Mouse (Mus musculus): Measurements from ENCODE around the gene Spsb1.

Gene Spsb1

GRCm38 (mm10) chr4:149886298-149887271 is 68.3 kb downstream of the Spsb1 start:
- DNase-seq (ENCODE audit: low read depth) = no peak

- no peak for DNase-seq (ENCODE audit: low read depth)
These were observed 70.9 kb downstream of the Spsb1 start for GRCm38 (mm10) chr4:149883990-149884389.

GRCm38 (mm10) chr4:149882139-149882916 is 72.5 kb downstream of the Spsb1 start:
- no peak for DNase-seq (ENCODE audit: low read depth)

- no peak for DNase-seq (ENCODE audit: low read depth)
These were observed 73.9 kb downstream of the Spsb1 start for GRCm38 (mm10) chr4:149880908-149881307.

- peak; percentile 67 for DNase-seq (ENCODE audit: low read depth)
These were observed 74.9 kb downstream of the Spsb1 start for GRCm38 (mm10) chr4:149879980-149880379.

- no peak for DNase-seq (ENCODE audit: low read depth)
These were observed 76.8 kb downstream of the Spsb1 start for GRCm38 (mm10) chr4:149878021-149878449.

- no peak for DNase-seq (ENCODE audit: low read depth)
These were observed 77.6 kb downstream of the Spsb1 start for GRCm38 (mm10) chr4:149877202-149877601.

GRCm38 (mm10) chr4:149876761-149877160 is 78.1 kb downstream of the Spsb1 start:
- DNase-seq (ENCODE audit: low read depth) = no peak

- DNase-seq (ENCODE audit: low read depth) = no peak
These were observed 78.8 kb downstream of the Spsb1 start for GRCm38 (mm10) chr4:149875986-149876501.

GRCm38 (mm10) chr4:149875296-149875695 is 79.5 kb downstream of the Spsb1 start:
- DNase-seq (ENCODE audit: low read depth) = no peak

GRCm38 (mm10) chr4:149872236-149872635 is 82.6 kb downstream of the Spsb1 start:
- no peak for DNase-seq (ENCODE audit: low read depth)

- DNase-seq (ENCODE audit: low read depth) = peak; percentile 63
These were observed 83.3 kb downstream of the Spsb1 start for GRCm38 (mm10) chr4:149871582-149871981.

GRCm38 (mm10) chr4:149871014-149871413 is 83.8 kb downstream of the Spsb1 start:
- DNase-seq (ENCODE audit: low read depth) = no peak

GRCm38 (mm10) chr4:149870412-149870811 is 84.4 kb downstream of the Spsb1 start:
- peak; percentile 54 for DNase-seq (ENCODE audit: low read depth)

GRCm38 (mm10) chr4:149868725-149869124 is 86.1 kb downstream of the Spsb1 start:
- peak; percentile 47 for DNase-seq (ENCODE audit: low read depth)

- DNase-seq (ENCODE audit: low read depth) = no peak
These were observed 86.8 kb downstream of the Spsb1 start for GRCm38 (mm10) chr4:149868009-149868408.

- no peak for DNase-seq (ENCODE audit: low read depth)
These were observed 87.5 kb downstream of the Spsb1 start for GRCm38 (mm10) chr4:149867351-149867750.

GRCm38 (mm10) chr4:149864395-149864794 is 90.4 kb downstream of the Spsb1 start:
- no peak for DNase-seq (ENCODE audit: low read depth)

GRCm38 (mm10) chr4:149863522-149863921 is 91.3 kb downstream of the Spsb1 start:
- DNase-seq (ENCODE audit: low read depth) = no peak

GRCm38 (mm10) chr4:149860393-149860792 is 94.5 kb downstream of the Spsb1 start:
- DNase-seq (ENCODE audit: low read depth) = no peak

- no peak for DNase-seq (ENCODE audit: low read depth)
These were observed 96.3 kb downstream of the Spsb1 start for GRCm38 (mm10) chr4:149858584-149858983.

- no peak for DNase-seq (ENCODE audit: low read depth)
These were observed 96.7 kb downstream of the Spsb1 start for GRCm38 (mm10) chr4:149858097-149858496.

GRCm38 (mm10) chr4:149857688-149858087 is 97.2 kb downstream of the Spsb1 start:
- peak; percentile 47 for DNase-seq (ENCODE audit: low read depth)

Measured in induced T-regulatory cell, adult 2 months (primary cell).